In the genomic region with DNA sequence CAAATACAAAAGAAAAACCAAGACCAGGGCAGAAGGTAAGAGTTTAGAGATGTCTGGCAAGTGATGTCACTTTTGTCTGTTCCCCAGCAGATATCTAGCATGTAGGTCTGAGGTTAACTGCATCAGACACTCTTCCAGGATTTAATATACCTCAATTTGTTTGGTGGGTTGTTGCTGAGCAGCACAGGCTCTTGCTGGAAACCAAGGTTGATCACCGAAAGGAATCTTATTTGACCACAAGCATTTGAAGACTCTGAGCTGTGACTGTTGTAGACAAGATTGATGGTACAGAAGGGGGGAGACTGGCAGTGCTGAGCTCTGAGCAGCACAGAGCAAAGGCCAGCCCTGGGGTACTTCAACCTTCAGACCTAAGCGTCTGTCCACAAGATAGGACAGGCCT, we compare ENCODE assay signal across 20 mouse cellular contexts.
DNase-seq lines count a peak whose midpoint lies in the region; ATAC-seq and TF ChIP-seq lines count a peak whose summit lies in the region.
"Had no signal": no experiment of that assay in that cellular context is flagged by ENCODE, and none has a peak within 500 bp of the region (broad histone marks: within the 10 kb centered on the region; RNA-seq: fewer than 3 reads in every experiment).

No protein-coding gene starts in this region.

- intact Hi-C loops in left cerebral cortex, adult 2 months (cut with DNase I): no loop called here

- in situ Hi-C loops in Patski (cut with MboI; ENCODE audit: low pct_unique_long_range_greater_than_20kb): no loop called here

- peak; percentile 93 for ATAC-seq in Patski
- ATAC-seq in inflammation-experienced regulatory T-cells, adult 6 months: no peak
- ATAC-seq: activated CD4-positive, CD25-positive, alpha-beta regulatory T cell, adult 4 months; CD4-positive, CD25-positive, alpha-beta regulatory T cell, adult 4 months had no signal

- H3K27ac ChIP-seq in layer of hippocampus, adult 2 months: peak overlapping the region; percentile 69
- H3K27ac ChIP-seq in left cerebral cortex, adult 2 months: peak overlapping the region; percentile 66

- no peak overlapping the region for H3K4me3 ChIP-seq in layer of hippocampus, adult 2 months
- no peak overlapping the region for H3K4me3 ChIP-seq in left cerebral cortex, adult 2 months

- POLR2A ChIA-PET in Patski (lab: Charles Lee): no interaction called here

- CTCF ChIA-PET in Patski (lab: Charles Lee): no interaction called here

- DNase-seq in layer of hippocampus, adult 2 months (ENCODE audit: low spot score in 2 of 2): no peak
- DNase-seq in layer of hippocampus, postnatal 25 days (ENCODE audit: extremely low spot score in 1 of 2, low spot score in 1 of 2): no peak
- DNase-seq in left cerebral cortex, adult 2 months (ENCODE audit: extremely low spot score in 1 of 2, low spot score in 2 of 2): no peak
- no peak for DNase-seq in left cerebral cortex, adult 11 months (ENCODE audit: low spot score)
- DNase-seq in Patski (ENCODE audit: low read depth, low spot score): peak; percentile 51
- DNase-seq: adrenal gland, adult 2 months; adrenal gland, adult 8-10 months; adrenal gland, postnatal 10 days; adrenal gland, postnatal 14 days; adrenal gland, postnatal 25 days; adrenal gland, postnatal 36 days; B cell, adult 2 months; cerebellum, adult 11 months; cerebellum, adult 11-12 months; cerebellum, adult 18-20 months; cerebellum, adult 2 months had no signal

- no peaks in the 10 kb centered on the region for H3K27me3 ChIP-seq in Patski
- H3K27me3 ChIP-seq: CH12.LX had no signal

- no peak for TF ChIP-seq CTCF in layer of hippocampus, adult 2 months (conservative IDR thresholded peaks at IDR 0.05)
- no peak for TF ChIP-seq CTCF in left cerebral cortex, adult 2 months (IDR thresholded peaks at IDR 0.05)
- TF ChIP-seq CTCF in Patski (IDR thresholded peaks at IDR 0.05): no peak
